Mouse (Mus musculus) kidney, adult 8-10 months (tissue): ENCODE results near the gene Zfp664.

ENCODE experiments used
- DNase-seq, 2 experiments: peaks; one replicate each; pipeline ENCODE4 v3.0.0; 2022

Gene Zfp664

GRCm38 (mm10) chr5:124873096-124873495 is 10.6 kb downstream of the Zfp664 start:
- no peak for DNase-seq

GRCm38 (mm10) chr5:124873890-124874601 is 11.6 kb downstream of the Zfp664 start:
- DNase-seq: no peak

- no peak for DNase-seq
These were observed 16.8 kb downstream of the Zfp664 start for GRCm38 (mm10) chr5:124879251-124879650.

- no peak for DNase-seq
These were observed 17.3 kb downstream of the Zfp664 start for GRCm38 (mm10) chr5:124879801-124880200.

GRCm38 (mm10) chr5:124883877-124884276 is 21.4 kb downstream of the Zfp664 start:
- DNase-seq: no peak

GRCm38 (mm10) chr5:124888661-124889060 is 26.2 kb downstream of the Zfp664 start:
- DNase-seq: no peak

- no peak for DNase-seq
These were observed 29.5 kb downstream of the Zfp664 start for GRCm38 (mm10) chr5:124891921-124892370.

GRCm38 (mm10) chr5:124896135-124896534 is 33.6 kb downstream of the Zfp664 start:
- no peak for DNase-seq

GRCm38 (mm10) chr5:124899945-124900631 is 37.6 kb downstream of the Zfp664 start:
- DNase-seq: peak; percentile 60 to 83

GRCm38 (mm10) chr5:124900738-124901490 is 38.4 kb downstream of the Zfp664 start:
- DNase-seq: no peak

GRCm38 (mm10) chr5:124901675-124902074 is 39.2 kb downstream of the Zfp664 start:
- no peak for DNase-seq

GRCm38 (mm10) chr5:124902195-124902594 is 39.7 kb downstream of the Zfp664 start:
- DNase-seq: no peak

- DNase-seq: no peak
These were observed 41.4 kb downstream of the Zfp664 start for GRCm38 (mm10) chr5:124903852-124904251.

- no peak for DNase-seq
These were observed 44.4 kb downstream of the Zfp664 start for GRCm38 (mm10) chr5:124906890-124907289.

- peak; percentile 76 to 86 for DNase-seq
These were observed 46.4 kb downstream of the Zfp664 start for GRCm38 (mm10) chr5:124908860-124909259.

GRCm38 (mm10) chr5:124912276-124912675 is 49.8 kb downstream of the Zfp664 start:
- DNase-seq: no peak

GRCm38 (mm10) chr5:124912946-124913933 is 50.7 kb downstream of the Zfp664 start:
- no peak for DNase-seq

GRCm38 (mm10) chr5:124919798-124920197 is 57.3 kb downstream of the Zfp664 start:
- DNase-seq: no peak

- no peak for DNase-seq
These were observed 58.9 kb downstream of the Zfp664 start for GRCm38 (mm10) chr5:124921410-124921809.

- DNase-seq: no peak
These were observed 60.2 kb downstream of the Zfp664 start for GRCm38 (mm10) chr5:124922356-124923352.
